Mouse (Mus musculus): ENCODE data around the gene Gpatch3. TPM values are rescaled to one million over a fixed set of nuclear protein-coding genes. Genes with fewer than 3 reads are reported as not detected.

Gene Gpatch3
- polyA plus RNA-seq (2014; fragmentation: Illumina TruSeq; extraction: RNeasy Lipid Tissue Mini Kit (QIAGEN cat#74804); ENCODE audit: low read depth, low replicate concordance), result 2.0 TPM

DNA sequence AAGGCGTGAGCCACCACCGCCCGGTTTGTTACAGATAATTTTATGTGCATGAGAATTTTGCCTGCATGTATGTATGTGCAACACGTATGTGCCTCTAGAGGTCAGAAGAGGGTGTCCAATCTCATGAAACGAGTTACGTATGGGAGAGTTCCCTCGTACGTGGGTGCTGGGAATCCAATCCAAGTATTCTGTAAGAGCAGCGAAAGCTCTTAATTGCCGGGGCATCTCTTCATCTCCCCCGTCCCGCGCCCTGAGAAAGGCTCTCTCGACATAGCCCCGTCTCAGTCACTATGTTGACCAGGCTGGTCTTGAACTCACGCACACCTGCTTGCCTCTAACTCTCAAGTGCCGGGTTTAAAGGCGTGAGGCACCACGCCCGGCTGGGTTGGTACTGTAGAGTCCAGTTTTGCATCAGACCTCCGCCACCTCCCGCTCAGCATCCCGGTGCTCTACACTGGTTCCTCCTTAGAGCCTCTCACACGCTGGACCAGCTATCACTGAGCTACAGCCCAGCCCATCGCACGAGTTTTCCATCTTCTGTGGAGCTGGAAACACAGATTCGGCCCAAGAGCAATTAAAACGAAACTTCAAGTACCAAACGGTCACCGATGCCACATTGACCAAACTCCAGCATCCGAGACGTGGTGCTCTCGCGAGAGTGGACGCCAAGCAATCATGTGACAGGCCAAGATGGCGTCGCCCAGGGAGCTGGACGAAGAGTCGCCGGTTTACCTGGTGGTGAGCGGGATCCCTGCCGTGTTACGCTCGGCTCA lies at the start of gene Gpatch3:
Gene Gpatch3, plus strand, starts transcription at position 676 of the 773 bp plus-strand sequence.

DNA sequence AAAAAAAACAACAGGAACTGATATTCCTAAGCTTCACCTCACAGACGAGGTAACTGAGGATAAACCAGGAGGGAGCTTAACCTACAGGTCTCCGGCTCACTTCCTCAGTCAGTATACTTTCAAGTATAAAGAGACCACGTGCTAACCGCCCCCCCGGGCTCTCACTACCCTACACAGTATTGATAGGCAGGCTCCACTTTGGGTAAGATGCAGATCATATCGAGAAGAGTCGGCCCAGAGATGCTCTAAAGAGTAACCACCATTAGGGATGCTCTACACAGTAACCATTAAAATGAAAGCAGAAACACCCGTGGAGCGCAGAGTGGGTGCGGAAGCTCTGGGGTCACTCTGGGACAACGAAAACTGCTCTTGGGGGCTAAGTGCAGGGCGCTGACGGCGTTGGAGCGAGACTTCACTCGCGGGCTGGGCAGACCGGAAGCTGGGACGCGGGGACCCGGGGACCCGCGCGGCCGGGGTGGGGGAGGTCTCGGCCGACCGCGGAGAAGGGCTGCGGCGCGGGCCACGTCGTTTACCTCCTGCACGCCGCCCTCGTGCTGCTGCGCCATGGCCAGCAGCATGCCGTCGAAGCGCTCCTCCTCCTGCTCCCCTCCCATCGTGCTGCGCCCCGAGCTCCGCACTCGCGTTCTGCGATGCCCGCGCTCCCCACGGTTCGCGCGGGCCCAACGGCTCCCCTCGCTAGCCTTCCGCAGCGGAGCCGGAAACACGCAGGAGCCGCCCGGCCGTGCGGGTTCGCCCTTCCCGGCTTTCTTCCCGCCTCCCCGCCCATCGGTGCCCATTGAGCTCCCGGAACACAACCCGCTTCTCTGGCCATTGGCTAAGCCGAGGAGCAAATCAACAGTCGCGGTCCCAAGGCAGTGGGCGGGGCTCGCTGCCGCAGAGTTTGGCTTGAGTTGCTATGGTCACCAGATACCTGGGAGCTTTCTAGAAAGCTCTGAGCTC lies 29.0 kb upstream of the Gpatch3 start, which contains the start of gene Nudc:
Gene Nudc, minus strand, starts transcription at position 725 of the 960 bp plus-strand sequence.

DNA sequence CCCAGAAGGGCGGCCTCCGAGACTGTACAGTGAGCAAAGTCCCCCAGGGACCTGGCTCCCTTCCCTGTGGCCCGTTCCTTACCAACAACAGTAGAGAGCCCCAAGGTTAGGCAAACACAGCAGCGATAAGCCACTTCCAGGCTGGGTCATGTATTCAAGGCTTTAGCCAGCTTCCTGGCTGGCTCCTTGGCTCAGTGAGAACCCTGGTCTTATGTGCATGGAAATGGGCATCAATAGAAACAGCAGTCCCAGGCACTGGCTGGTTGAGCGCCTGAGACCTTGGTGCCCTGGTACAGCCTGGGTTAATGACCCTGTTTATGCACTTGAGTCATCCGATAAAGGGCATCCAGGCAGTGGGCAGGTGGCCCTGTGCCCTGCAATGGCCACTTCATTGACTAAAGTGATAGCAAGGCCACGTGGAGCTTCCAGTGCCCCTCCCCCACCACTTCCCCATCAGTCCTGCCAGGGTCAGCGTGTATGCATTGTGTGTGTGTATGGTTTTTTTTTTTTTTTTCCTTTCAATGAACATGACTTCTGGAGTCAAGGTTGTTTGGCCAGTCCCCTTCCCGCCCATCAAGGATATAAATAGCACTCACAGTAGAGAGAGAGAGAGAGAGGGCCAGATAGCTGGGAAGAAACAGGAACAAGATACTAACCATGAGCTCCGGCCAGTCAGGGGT lies 21.6 kb upstream of the Gpatch3 start, which contains the start of gene Nr0b2:
Gene Nr0b2, plus strand, starts transcription at position 609 of the 680 bp plus-strand sequence.

DNA sequence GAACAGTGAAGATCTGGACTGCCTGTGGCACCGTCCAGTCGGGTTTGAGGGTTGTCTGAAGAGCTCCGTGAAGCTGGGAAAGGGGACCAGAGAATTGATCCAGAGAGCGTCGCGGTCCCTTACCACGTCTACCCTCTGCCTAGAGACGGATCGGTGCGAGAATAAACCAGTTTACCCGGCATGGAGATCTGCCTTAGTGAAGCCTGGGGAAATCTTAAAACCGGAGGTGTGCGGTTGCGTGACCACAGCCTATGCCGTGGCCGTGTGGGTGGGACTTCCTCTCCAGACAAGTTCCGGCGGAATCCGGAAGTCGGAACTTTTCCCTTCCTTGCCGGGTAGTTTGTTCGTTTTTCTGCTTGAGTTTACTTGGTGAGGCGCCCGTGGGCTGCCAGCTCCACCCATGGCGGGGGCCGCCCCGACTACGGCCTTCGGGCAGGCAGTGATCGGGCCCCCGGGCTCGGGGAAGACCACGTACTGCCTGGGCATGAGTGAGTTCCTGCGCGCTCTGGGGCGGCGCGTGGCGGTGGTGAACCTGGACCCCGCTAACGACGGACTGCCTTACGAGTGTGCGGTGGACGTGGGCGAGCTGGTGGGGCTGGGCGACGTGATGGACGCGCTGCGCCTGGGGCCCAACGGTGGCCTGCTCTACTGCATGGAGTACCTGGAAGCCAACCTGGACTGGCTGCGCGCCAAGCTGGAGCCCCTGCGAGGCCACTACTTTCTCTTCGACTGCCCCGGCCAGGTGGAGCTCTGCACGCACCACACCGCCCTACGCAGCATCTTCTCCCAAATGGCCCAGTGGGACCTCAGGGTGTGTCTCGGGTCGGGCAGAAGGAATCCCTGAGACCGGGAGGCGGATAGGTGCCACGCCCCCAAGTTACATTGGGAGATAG lies 9.8 kb downstream of the Gpatch3 start, which contains the start of gene Gpn2:
Gene Gpn2, plus strand, starts transcription at position 304 of the 893 bp plus-strand sequence.

DNA sequence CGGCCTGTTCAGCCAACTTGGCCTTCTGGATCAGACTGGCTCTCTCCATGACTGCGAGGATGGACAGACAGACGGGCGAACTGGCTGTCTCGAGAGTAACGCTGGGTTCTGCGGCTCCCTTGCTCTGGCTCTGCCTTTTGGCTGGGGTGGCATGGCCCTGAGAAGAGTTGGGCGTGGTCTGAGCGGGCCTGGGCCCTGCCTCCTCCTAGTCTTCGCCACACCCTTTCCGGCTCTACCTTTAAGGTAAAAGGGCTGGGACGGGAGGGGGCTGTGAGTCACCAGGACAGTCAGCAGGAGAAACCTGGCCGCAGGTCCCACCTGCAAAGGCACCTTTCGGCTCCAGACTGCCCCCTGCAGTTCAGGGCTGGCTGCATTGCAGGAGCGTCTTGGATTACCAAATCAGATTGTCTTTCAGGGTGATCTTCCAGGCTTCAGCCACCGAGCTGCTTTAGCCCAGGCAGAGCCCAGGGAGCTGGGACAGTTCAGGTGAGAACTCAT lies 27.2 kb downstream of the Gpatch3 start, which contains the start of gene Sfn:
Gene Sfn, minus strand, starts transcription at position 448 of the 498 bp plus-strand sequence.

Other genes starting within 250 kb of the Gpatch3 start
- 48.1 TPM for gene Wdtc1, start 221.3 kb upstream of the Gpatch3 start, polyA plus RNA-seq (2014; fragmentation: Illumina TruSeq; extraction: RNeasy Lipid Tissue Mini Kit (QIAGEN cat#74804); ENCODE audit: low read depth, low replicate concordance)
- gene Slc9a1, start 205.0 kb upstream of the Gpatch3 start, polyA plus RNA-seq (2014; fragmentation: Illumina TruSeq; extraction: RNeasy Lipid Tissue Mini Kit (QIAGEN cat#74804); ENCODE audit: low read depth, low replicate concordance), result 16.6 TPM
- gene Tent5b, start 94.6 kb upstream of the Gpatch3 start, polyA plus RNA-seq (2014; fragmentation: Illumina TruSeq; extraction: RNeasy Lipid Tissue Mini Kit (QIAGEN cat#74804); ENCODE audit: low read depth, low replicate concordance), result 1.3 TPM
- gene Trnp1, start 76.2 kb upstream of the Gpatch3 start, polyA plus RNA-seq (2014; fragmentation: Illumina TruSeq; extraction: RNeasy Lipid Tissue Mini Kit (QIAGEN cat#74804); ENCODE audit: low read depth, low replicate concordance), result 4.7 TPM
- not detected for gene Kdf1, start 55.8 kb upstream of the Gpatch3 start, polyA plus RNA-seq (2014; fragmentation: Illumina TruSeq; extraction: RNeasy Lipid Tissue Mini Kit (QIAGEN cat#74804); ENCODE audit: low read depth, low replicate concordance)
- 126 TPM for gene Nudc, start 28.7 kb upstream of the Gpatch3 start, polyA plus RNA-seq (2014; fragmentation: Illumina TruSeq; extraction: RNeasy Lipid Tissue Mini Kit (QIAGEN cat#74804); ENCODE audit: low read depth, low replicate concordance)
- gene Nr0b2, start 21.4 kb upstream of the Gpatch3 start, polyA plus RNA-seq (2014; fragmentation: Illumina TruSeq; extraction: RNeasy Lipid Tissue Mini Kit (QIAGEN cat#74804); ENCODE audit: low read depth, low replicate concordance), result 12.8 TPM
- gene Gpn2, start 9.6 kb downstream of the Gpatch3 start, polyA plus RNA-seq (2014; fragmentation: Illumina TruSeq; extraction: RNeasy Lipid Tissue Mini Kit (QIAGEN cat#74804); ENCODE audit: low read depth, low replicate concordance), result 9.2 TPM
- 1.8 TPM for gene Sfn, start 27.4 kb downstream of the Gpatch3 start, polyA plus RNA-seq (2014; fragmentation: Illumina TruSeq; extraction: RNeasy Lipid Tissue Mini Kit (QIAGEN cat#74804); ENCODE audit: low read depth, low replicate concordance)
- gene Zdhhc18, start 75.4 kb downstream of the Gpatch3 start, polyA plus RNA-seq (2014; fragmentation: Illumina TruSeq; extraction: RNeasy Lipid Tissue Mini Kit (QIAGEN cat#74804); ENCODE audit: low read depth, low replicate concordance), result 13.6 TPM
- 11.4 TPM for gene Pigv, start 97.9 kb downstream of the Gpatch3 start, polyA plus RNA-seq (2014; fragmentation: Illumina TruSeq; extraction: RNeasy Lipid Tissue Mini Kit (QIAGEN cat#74804); ENCODE audit: low read depth, low replicate concordance)
- 21.0 TPM for gene Arid1a, start 182.0 kb downstream of the Gpatch3 start, polyA plus RNA-seq (2014; fragmentation: Illumina TruSeq; extraction: RNeasy Lipid Tissue Mini Kit (QIAGEN cat#74804); ENCODE audit: low read depth, low replicate concordance)